Mouse (Mus musculus): ENCODE data around the gene Hebp1.
A peak's percentile ranks its signal among the peaks of the same experiment; 100 is the strongest.

Gene Hebp1

GRCm38 (mm10) chr6:135197446-135197845 is 376 bp downstream of the Hebp1 start:
- DNase-seq (ENCODE audit: low spot score): no peak

- no peak for DNase-seq (ENCODE audit: low spot score)
Observed at GRCm38 (mm10) chr6:135196707-135197106, 1.1 kb downstream of the Hebp1 start.

- no peak for DNase-seq (ENCODE audit: low spot score)
Observed at GRCm38 (mm10) chr6:135194907-135195306, 2.9 kb downstream of the Hebp1 start.

GRCm38 (mm10) chr6:135193733-135194132 is 4.1 kb downstream of the Hebp1 start:
- DNase-seq (ENCODE audit: low spot score): no peak

- no peak for DNase-seq (ENCODE audit: low spot score)
Observed at GRCm38 (mm10) chr6:135192993-135193392, 4.8 kb downstream of the Hebp1 start.

- DNase-seq (ENCODE audit: low spot score): no peak
Observed at GRCm38 (mm10) chr6:135191906-135192305, 5.9 kb downstream of the Hebp1 start.

- no peak for DNase-seq (ENCODE audit: low spot score)
Observed at GRCm38 (mm10) chr6:135190122-135190521, 7.7 kb downstream of the Hebp1 start.

GRCm38 (mm10) chr6:135188629-135189028 is 9.2 kb downstream of the Hebp1 start:
- no peak for DNase-seq (ENCODE audit: low spot score)

- DNase-seq (ENCODE audit: low spot score): no peak
Observed at GRCm38 (mm10) chr6:135187076-135187917, 10.5 kb downstream of the Hebp1 start.

- DNase-seq (ENCODE audit: low spot score): no peak
Observed at GRCm38 (mm10) chr6:135183961-135184360, 13.9 kb downstream of the Hebp1 start.

- DNase-seq (ENCODE audit: low spot score): no peak
Observed at GRCm38 (mm10) chr6:135182925-135183324, 14.9 kb downstream of the Hebp1 start.

GRCm38 (mm10) chr6:135178599-135178998 is 19.2 kb downstream of the Hebp1 start:
- no peak for DNase-seq (ENCODE audit: low spot score)

- DNase-seq (ENCODE audit: low spot score): no peak
Observed at GRCm38 (mm10) chr6:135177271-135177670, 20.6 kb downstream of the Hebp1 start.

- no peak for DNase-seq (ENCODE audit: low spot score)
Observed at GRCm38 (mm10) chr6:135175014-135175413, 22.8 kb downstream of the Hebp1 start.

- DNase-seq (ENCODE audit: low spot score): no peak
Observed at GRCm38 (mm10) chr6:135171736-135172135, 26.1 kb downstream of the Hebp1 start.

GRCm38 (mm10) chr6:135169246-135169645 is 28.6 kb downstream of the Hebp1 start:
- no peak for DNase-seq (ENCODE audit: low spot score)

GRCm38 (mm10) chr6:135168471-135168870 is 29.4 kb downstream of the Hebp1 start:
- DNase-seq (ENCODE audit: low spot score): no peak

GRCm38 (mm10) chr6:135167380-135168311 is 30.2 kb downstream of the Hebp1 start:
- DNase-seq (ENCODE audit: low spot score): peak; percentile 95

GRCm38 (mm10) chr6:135166712-135167111 is 31.1 kb downstream of the Hebp1 start:
- no peak for DNase-seq (ENCODE audit: low spot score)

GRCm38 (mm10) chr6:135166262-135166661 is 31.6 kb downstream of the Hebp1 start:
- DNase-seq (ENCODE audit: low spot score): no peak

- DNase-seq (ENCODE audit: low spot score): no peak
Observed at GRCm38 (mm10) chr6:135165706-135166105, 32.1 kb downstream of the Hebp1 start.

GRCm38 (mm10) chr6:135165191-135165590 is 32.6 kb downstream of the Hebp1 start:
- no peak for DNase-seq (ENCODE audit: low spot score)

- no peak for DNase-seq (ENCODE audit: low spot score)
Observed at GRCm38 (mm10) chr6:135162861-135163260, 35.0 kb downstream of the Hebp1 start.

All from testis, postnatal 10 days (tissue).